Mouse (Mus musculus): ENCODE data around the gene F12. TPM values are rescaled to one million over a fixed set of nuclear protein-coding genes. Genes with fewer than 3 reads are reported as not detected.
A peak's percentile ranks its signal among the peaks of the same experiment; 100 is the strongest.

F12 gene
- polyA plus RNA-seq, 1 experiment from 2014 or later: 0.10 TPM

DNA sequence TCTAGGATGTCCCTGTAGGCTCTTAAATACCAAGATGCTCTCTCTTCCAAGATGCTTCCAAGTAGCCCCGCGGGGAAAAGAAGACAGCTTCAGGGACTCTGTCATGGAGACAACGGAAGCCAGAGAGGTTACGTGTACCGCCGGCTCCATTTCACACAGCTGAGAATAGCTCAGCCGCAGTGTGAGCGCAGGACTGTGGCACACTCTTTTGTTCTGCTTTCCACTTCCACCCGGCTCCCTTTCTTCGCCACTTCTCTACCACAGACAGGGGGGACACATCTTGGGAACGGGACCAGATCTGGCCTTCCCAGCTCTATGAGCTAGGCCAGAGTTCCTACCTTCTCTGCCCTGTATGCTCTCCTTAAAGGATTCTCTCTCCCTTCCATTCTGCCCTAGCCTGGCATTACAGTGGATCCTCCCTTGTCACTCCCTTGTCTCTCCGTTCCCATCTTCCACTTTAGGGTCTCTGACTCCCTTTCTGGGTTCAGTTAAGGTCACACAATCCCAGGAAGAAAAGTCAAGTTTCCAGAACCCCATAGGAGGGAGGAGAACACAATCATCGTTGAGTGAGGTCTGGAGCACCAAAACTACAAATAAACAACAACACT, 20.7 kb downstream of the F12 start:
- Histone ChIP-seq H3K9ac (no peak overlapping the region), H3K36me3 (no peaks in the 10 kb centered on the region), H3K27me3 (peaks cover 16% of the 10 kb centered on the region; the same call in 1 of the 2 replicates), H3K9me3 (no peaks in the 10 kb centered on the region), H3K27ac (no peak overlapping the region), H3K4me1 (peaks cover 5% of the 10 kb centered on the region; the same call in 1 of the 2 replicates), H3K4me3 (no peak overlapping the region), H3K4me2 (peak overlapping the region; percentile 36; the same call in 1 of the 2 replicates)
- 60% methylated on average over 13 of the region's 13 CpGs for WGBS
- no peak for ATAC-seq (ENCODE audit: borderline replicate concordance, extremely low read depth, low FRiP score, low TSS enrichment)

DNA sequence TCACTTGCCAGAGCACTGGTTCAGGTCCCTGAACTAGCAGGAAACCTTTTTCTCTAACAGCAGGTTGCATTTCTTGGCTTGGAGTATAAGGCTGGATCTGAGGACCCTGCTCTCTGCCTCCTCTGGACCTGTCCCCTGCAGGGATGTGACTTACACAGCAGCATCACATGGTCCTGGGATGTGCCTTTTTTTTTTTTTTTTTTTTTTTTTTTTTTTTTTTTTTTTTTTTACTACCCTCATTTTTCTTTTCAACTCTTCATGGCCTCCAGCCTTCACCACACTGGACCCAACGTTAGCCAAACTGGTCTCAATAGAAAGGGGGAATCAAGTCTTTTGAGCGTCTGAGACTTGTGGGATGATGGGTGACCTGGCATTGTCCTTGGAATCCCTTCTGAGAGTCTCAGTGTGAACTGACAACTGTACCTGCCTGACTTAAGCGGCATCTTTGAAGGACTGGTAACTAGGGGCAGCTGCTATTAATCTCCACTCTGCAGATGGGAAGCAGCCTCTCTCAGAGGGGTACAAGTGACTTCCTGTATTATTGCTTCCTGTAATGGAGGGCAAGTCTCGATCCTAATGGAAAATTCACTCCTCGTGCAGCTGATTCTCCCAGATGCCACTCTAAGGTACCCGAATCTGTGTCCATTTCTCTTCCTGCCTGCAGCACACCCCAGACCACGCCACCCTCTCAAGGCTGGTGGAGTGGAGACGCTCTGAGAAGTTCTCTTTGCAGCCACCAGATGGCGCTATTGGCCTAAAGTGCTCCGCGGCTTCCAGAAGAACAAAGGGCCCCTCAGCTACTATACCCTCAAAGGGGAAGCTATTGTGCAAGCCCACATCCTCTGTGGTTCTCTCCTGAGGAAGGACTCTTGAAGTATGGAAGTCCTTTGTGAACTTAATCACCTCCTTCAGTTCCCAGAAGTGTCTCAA, 21.5 kb downstream of the F12 start:
- peaks cover 16% of the 10 kb centered on the region; the same call in 1 of the 2 replicates for H3K27me3 ChIP-seq
- H3K9ac ChIP-seq: no peak overlapping the region
- peaks cover 5% of the 10 kb centered on the region; the same call in 1 of the 2 replicates for H3K4me1 ChIP-seq
- peak overlapping the region; percentile 36 for H3K4me2 ChIP-seq
- no peak overlapping the region for H3K4me3 ChIP-seq
- peak; percentile 77 for ATAC-seq (ENCODE audit: borderline replicate concordance, extremely low read depth, low FRiP score, low TSS enrichment)
- no peaks in the 10 kb centered on the region for H3K36me3 ChIP-seq
- WGBS: 12% methylated on average over 11 of the region's 11 CpGs
- H3K9me3 ChIP-seq: no peaks in the 10 kb centered on the region
- no peak overlapping the region for H3K27ac ChIP-seq

DNA sequence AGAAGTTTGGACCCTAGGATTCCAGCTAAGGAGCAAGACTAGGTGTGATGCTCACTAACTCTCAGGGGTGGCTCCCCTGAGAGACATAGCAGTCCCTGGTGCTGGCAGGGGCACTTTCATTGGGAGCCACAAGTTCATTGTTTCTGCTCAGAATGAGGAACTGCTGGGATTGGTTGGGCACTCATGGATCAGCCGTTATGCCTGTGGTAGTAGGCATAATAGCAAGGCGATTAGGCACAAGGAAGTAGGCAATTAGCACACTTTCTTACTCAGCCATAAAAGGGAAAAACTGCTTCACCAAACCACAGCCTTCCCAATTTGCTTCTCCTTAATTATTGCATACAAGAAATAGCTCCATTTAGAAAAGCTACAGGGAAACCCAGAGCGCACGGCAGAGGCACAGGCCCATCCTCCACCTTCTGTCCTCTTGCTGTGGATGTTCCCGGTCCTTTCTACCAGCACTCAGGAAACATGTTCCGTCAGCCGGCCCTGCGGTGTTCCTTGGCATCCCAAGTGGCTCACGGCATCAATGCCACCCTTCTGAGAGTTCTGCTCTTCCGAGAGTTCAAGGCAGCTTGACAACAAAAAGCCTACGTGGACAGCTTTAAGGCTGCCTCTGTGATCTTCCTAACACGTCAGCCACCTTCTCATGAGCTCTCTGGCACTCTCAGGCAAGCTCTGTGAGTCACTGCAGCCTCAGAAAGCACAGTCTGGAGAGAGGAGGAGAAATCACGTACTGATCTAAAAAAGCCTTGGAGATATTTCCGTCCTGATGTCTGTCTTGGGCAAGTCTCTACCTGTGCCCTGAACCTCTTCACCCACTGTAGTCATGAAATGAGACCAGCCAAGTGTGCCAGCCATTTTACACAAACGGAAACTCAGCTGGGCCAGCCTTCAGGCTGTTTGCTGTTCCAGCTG, 22.4 kb downstream of the F12 start:
- H3K4me3 ChIP-seq: no peak overlapping the region
- H3K27me3 ChIP-seq: peaks cover 16% of the 10 kb centered on the region; the same call in 1 of the 2 replicates
- H3K27ac ChIP-seq: no peak overlapping the region
- no peak overlapping the region for H3K9ac ChIP-seq
- no peaks in the 10 kb centered on the region for H3K9me3 ChIP-seq
- H3K36me3 ChIP-seq: no peaks in the 10 kb centered on the region
- no peak overlapping the region for H3K4me2 ChIP-seq
- no peak for ATAC-seq (ENCODE audit: borderline replicate concordance, extremely low read depth, low FRiP score, low TSS enrichment)
- 67% methylated on average over 15 of the region's 15 CpGs for whole genome bisulfite sequencing
- H3K4me1 ChIP-seq: peaks cover 5% of the 10 kb centered on the region; the same call in 1 of the 2 replicates

DNA sequence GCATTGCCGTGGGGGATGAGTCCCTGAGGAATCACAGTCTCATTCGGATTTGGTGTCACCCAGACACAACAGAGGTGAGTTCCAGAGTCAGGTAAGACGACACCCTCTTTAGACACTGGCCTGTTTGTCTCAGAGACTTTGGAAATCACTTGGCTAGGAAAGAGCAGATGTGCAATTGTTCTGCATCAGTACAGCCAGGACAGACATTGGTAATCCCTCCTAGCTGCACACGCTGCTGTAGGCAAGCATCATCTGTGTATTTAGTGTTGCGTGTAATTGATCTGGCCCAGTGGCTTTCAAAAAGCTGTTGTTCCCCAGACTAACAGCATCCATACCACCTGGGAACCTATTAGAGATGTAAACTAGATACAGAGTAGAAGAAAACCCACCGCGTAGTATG, 23.3 kb downstream of the F12 start:
- Histone ChIP-seq H3K27me3 (peaks cover 16% of the 10 kb centered on the region; the same call in 1 of the 2 replicates), H3K4me1 (peaks cover 5% of the 10 kb centered on the region; the same call in 1 of the 2 replicates), H3K9ac (no peak overlapping the region), H3K4me2 (no peak overlapping the region), H3K9me3 (no peaks in the 10 kb centered on the region), H3K36me3 (no peaks in the 10 kb centered on the region), H3K27ac (no peak overlapping the region), H3K4me3 (no peak overlapping the region)
- WGBS: 75% methylated on average over 7 of the region's 7 CpGs
- no peak for ATAC-seq (ENCODE audit: borderline replicate concordance, extremely low read depth, low FRiP score, low TSS enrichment)

DNA sequence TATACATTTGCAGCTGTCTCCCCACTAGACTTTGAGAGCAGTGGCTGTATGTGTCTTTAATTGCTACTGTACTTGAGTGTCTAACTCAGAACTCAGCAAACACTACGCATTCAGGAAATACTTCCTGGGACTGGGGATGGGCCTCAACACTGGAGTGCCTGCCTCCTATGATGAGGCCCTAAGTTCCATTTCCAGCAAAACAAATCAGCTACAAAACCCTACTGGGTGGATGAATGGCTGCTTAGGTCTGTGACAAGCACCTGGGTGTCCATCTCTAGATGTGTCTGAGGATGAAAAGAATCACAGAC, 26.6 kb downstream of the F12 start:
- H3K4me3 ChIP-seq: no peak overlapping the region
- H3K4me1 ChIP-seq: no peaks in the 10 kb centered on the region
- ATAC-seq (ENCODE audit: borderline replicate concordance, extremely low read depth, low FRiP score, low TSS enrichment): no peak
- H3K9ac ChIP-seq: no peak overlapping the region
- 37% methylated on average over 1 of the region's 1 CpGs for WGBS
- peaks cover 8% of the 10 kb centered on the region; the same call in 1 of the 2 replicates for H3K27me3 ChIP-seq
- H3K36me3 ChIP-seq: no peaks in the 10 kb centered on the region
- no peaks in the 10 kb centered on the region for H3K9me3 ChIP-seq
- H3K4me2 ChIP-seq: no peak overlapping the region
- no peak overlapping the region for H3K27ac ChIP-seq

DNA sequence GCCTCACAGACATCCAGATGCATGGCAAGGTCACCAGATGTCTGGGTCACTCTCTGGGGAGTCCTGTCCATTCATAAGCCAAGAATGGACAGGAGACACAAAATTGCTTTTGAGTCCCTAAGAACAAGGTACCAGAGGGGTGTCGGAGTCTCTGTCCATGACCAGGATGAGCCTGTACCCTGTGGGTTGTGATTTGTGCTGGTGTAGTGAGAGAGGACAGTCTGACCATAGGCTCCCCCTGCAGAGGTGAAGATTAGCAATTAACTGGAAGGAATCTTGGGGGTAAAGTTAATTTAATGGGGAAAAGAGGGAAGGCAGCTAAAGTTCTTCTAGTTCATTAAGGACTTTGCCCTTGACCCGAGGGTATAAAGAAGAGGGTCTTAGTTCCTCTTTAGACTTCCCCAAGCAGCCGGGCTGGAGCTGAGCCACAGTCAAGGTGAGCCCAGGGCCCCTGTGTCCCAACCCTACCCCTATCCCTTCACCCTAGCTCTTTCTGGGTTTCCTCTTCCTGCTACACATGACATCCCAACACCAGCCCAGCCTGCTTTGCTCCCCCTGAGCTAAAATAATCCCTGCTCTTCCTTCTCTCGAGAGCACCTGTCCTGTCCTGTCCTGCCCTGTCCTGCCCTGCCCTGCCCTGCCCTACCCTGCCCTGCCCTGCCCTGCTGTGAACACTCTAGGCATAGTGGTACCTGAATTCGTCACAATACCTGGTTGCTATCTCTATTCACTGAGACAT, 27.1 kb downstream of the F12 start:
- Histone ChIP-seq H3K36me3 (no peaks in the 10 kb centered on the region), H3K9me3 (no peaks in the 10 kb centered on the region), H3K4me2 (no peak overlapping the region), H3K4me3 (no peak overlapping the region), H3K9ac (no peak overlapping the region), H3K4me1 (no peaks in the 10 kb centered on the region), H3K27me3 (peaks cover 8% of the 10 kb centered on the region; the same call in 1 of the 2 replicates), H3K27ac (no peak overlapping the region)
- ATAC-seq (ENCODE audit: borderline replicate concordance, extremely low read depth, low FRiP score, low TSS enrichment): no peak
- WGBS: 55% methylated on average over 5 of the region's 5 CpGs

DNA sequence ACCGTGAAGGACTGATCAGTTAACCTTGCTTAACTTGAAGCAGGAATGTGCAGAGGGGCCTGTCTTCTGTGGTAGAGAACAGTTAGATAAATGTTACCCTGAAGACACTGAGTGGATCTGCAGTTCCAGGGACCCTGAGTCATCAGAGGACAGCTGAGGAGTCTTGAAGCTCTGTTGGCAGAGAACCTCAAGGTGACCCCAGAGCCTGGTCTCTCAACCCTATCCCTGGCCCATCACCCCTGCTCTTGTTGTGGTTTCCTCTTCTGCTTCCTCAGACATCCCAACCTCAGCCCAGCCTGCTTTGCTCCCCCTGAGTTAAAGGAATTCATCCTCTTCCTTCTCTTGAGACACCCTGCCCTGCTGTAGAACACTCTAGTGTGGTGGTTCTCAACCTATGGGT, 28.5 kb downstream of the F12 start, which contains the start of gene Slc34a1:
TSS of gene Slc34a1 (plus strand) at position 100 of the 400 bp plus-strand sequence.
- Histone ChIP-seq H3K4me2 (no peak within 1 kb of the TSS), H3K27me3 (peaks cover 4% of the 10 kb centered on the region; the same call in 1 of the 2 replicates), H3K27ac (no peak within 1 kb of the TSS), H3K4me1 (no peaks in the 10 kb centered on the region), H3K9me3 (no peaks in the 10 kb centered on the region), H3K4me3 (no peak within 1 kb of the TSS), H3K36me3 (no peaks in the 10 kb centered on the region), H3K9ac (no peak within 1 kb of the TSS)
- ATAC-seq (ENCODE audit: borderline replicate concordance, extremely low read depth, low FRiP score, low TSS enrichment): no peak
- 84% methylated on average over 1 of the region's 1 CpGs for WGBS

DNA sequence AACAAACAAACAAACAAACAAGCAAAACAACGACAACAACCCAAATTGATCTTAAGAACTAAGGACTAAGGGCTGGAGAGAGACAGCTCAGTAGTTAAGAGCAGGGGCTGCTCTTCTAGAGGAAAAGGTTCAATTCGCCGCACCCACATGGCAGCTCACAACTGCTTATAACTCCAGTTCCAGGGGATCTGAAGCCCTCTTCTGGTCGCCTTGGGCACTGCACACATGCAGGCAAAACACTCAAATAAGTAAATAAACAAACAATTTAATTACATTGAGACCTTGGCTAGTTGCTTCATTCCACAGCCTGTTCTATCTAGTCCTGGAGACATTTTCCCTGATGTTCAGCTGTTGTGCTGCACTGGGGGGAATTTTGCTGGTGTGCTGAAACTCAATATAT, 33.7 kb downstream of the F12 start:
- ATAC-seq (ENCODE audit: borderline replicate concordance, extremely low read depth, low FRiP score, low TSS enrichment): no peak
- Histone ChIP-seq H3K27me3 (no peaks in the 10 kb centered on the region), H3K27ac (no peak overlapping the region), H3K9me3 (no peaks in the 10 kb centered on the region), H3K4me3 (no peak overlapping the region), H3K4me2 (no peak overlapping the region), H3K4me1 (no peaks in the 10 kb centered on the region), H3K36me3 (no peaks in the 10 kb centered on the region), H3K9ac (no peak overlapping the region)
- WGBS: 71% methylated on average over 4 of the region's 4 CpGs

DNA sequence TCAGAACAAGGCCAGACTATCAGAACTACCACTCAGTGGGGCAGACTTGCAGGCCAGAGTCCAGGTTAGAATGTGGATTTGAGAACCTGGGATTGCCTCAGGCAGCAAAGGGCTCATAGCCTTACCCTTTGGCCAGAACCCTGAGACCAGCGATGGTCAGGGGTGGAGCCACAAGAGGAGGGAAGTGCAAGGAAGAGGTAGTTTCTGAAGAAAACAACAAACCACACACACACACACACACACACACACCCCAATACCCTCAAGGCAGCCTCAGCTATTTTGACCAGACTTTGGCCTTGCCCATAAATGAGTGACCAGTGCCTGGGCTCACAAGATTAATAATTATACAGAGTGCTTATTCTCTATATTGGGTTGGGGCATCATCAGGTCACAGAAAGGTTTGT, 35.0 kb downstream of the F12 start:
- ATAC-seq (ENCODE audit: borderline replicate concordance, extremely low read depth, low FRiP score, low TSS enrichment): no peak
- Histone ChIP-seq H3K27ac (no peak overlapping the region), H3K27me3 (no peaks in the 10 kb centered on the region), H3K9ac (no peak overlapping the region), H3K4me3 (no peak overlapping the region), H3K9me3 (no peaks in the 10 kb centered on the region), H3K4me2 (no peak overlapping the region), H3K4me1 (no peaks in the 10 kb centered on the region), H3K36me3 (no peaks in the 10 kb centered on the region)
- WGBS: 58% methylated on average over 1 of the region's 1 CpGs

DNA sequence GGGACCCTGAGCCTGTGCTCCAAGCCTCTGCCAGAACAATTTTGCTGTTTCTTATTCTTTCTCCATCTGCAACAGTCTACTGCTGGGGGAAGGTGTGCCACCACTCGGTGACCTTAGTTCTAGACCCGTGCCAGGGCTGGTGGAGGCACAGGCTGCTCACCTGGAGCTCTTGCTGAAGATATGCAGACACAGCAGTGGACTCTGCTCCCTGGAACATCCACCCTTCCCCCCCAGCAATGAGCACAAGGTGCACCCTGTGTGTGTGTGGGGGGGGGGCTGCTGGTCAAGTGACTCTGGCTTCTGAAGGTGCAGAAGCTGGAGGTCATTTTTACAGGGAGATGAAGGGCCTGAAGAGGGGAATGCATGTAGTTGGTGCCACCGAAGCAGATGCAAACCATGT, 35.9 kb downstream of the F12 start:
- ATAC-seq (ENCODE audit: borderline replicate concordance, extremely low read depth, low FRiP score, low TSS enrichment): no peak
- Histone ChIP-seq H3K9ac (no peak overlapping the region), H3K27me3 (no peaks in the 10 kb centered on the region), H3K4me2 (no peak overlapping the region), H3K4me1 (no peaks in the 10 kb centered on the region), H3K27ac (no peak overlapping the region), H3K9me3 (no peaks in the 10 kb centered on the region), H3K4me3 (no peak overlapping the region), H3K36me3 (no peaks in the 10 kb centered on the region)
- 72% methylated on average over 3 of the region's 3 CpGs for WGBS

DNA sequence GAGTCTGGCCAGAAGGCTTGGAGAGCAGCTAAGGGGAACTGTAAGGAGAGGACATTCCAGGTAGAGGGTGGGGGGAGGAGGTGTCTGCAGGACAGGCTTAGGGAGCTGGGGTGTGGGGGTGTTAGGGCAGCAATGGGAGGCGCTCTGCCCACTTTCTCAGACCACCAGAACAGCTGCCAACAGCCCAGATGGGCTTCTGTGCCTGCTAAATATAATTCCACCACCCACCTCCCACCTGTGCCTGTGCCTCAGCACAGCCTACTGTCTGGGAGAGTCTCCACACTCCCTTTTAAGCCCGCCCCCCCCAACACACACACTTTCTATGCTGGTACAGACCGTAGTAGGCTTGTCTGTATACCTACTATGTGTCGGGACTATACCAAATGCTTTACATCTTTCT, 44.8 kb downstream of the F12 start:
- Histone ChIP-seq H3K9me3 (no peaks in the 10 kb centered on the region), H3K4me1 (0 out of 2 replicates have a peak, but pooled peaks cover 9% of the 10 kb centered on the region), H3K4me2 (no peak overlapping the region), H3K27ac (no peak overlapping the region), H3K9ac (no peak overlapping the region), H3K4me3 (no peak overlapping the region), H3K36me3 (no peaks in the 10 kb centered on the region), H3K27me3 (peaks cover 42% of the 10 kb centered on the region)
- no peak for ATAC-seq (ENCODE audit: borderline replicate concordance, extremely low read depth, low FRiP score, low TSS enrichment)
- WGBS: 62% methylated on average over 4 of the region's 4 CpGs

Data from lung, embryonic 15.5 days (tissue).